Mouse (Mus musculus) lung, postnatal 0 days (tissue): ENCODE measurements around the gene Add2. TPM values are rescaled to one million over a fixed set of nuclear protein-coding genes. Genes with fewer than 3 reads are reported as not detected.
"Not testable (repeated sequence)": the region's sequence is repeated elsewhere in the genome, so short reads cannot be mapped to it uniquely, and the experiment has no call there.

ENCODE experiments used
- ATAC-seq: fragments of 200-750 bp; cut with Nextera tagmentation; 2 replicates; pipeline ENCODE4 v1.8.0; 2017; ENCODE audit warnings: moderate library complexity
- DNase-seq: peaks from one replicate; pipeline ENCODE4 v3.0.0-alpha.2; 2016; ENCODE audit warnings: low spot score
- H3K27ac ChIP-seq: fragments of 300-500 bp; sonication (generic); 2 replicates; pipeline ENCODE4 v1.5.1; 2014; ENCODE audit warnings: antibody characterized with exemption, mild to moderate bottlenecking, low read length, mixed read lengths
- H3K27me3 ChIP-seq: fragments of 300-500 bp; sonication (generic); replicated peaks from 2 replicates; pipeline ENCODE4 v1.6.1; 2014; ENCODE audit warnings: low read length, mixed read lengths; ENCODE audit not compliant: insufficient read depth
- H3K36me3 ChIP-seq: fragments of 300-500 bp; sonication (generic); 2 replicates; pipeline ENCODE4 v1.6.1; 2014; ENCODE audit warnings: low read length, mixed read lengths; ENCODE audit not compliant: insufficient read depth
- H3K4me1 ChIP-seq: fragments of 300-500 bp; sonication (generic); 2 replicates; pipeline ENCODE4 v1.6.1; 2014; ENCODE audit warnings: antibody characterized with exemption, low read depth, low read length, mixed read lengths; ENCODE audit not compliant: insufficient read depth
- H3K4me2 ChIP-seq: fragments of 300-500 bp; sonication (generic); replicated peaks from 2 replicates; pipeline ENCODE4 v1.6.1; 2014; ENCODE audit warnings: low read depth, mild to moderate bottlenecking, low read length, moderate library complexity, mixed read lengths
- H3K4me3 ChIP-seq: fragments of 300-500 bp; sonication (generic); 2 replicates; pipeline ENCODE4 v1.5.1; 2014; ENCODE audit warnings: low read depth, low read length
- H3K9ac ChIP-seq: fragments of 300-500 bp; sonication (generic); replicated peaks from 2 replicates; pipeline ENCODE4 v1.6.1; 2014; ENCODE audit warnings: low read depth, mild to moderate bottlenecking
- H3K9me3 ChIP-seq: fragments of 300-500 bp; sonication (generic); 2 replicates; pipeline ENCODE4 v1.6.1; 2016; ENCODE audit warnings: low read length, mixed read lengths
- CTCF ChIP-seq: IDR thresholded peaks from 2 replicates; pipeline ENCODE4 v1.5.1; 2016; ENCODE audit warnings: antibody characterized with exemption, mild to moderate bottlenecking
- EP300 ChIP-seq: IDR thresholded peaks from 2 replicates; pipeline ENCODE4 v1.6.1; 2016; ENCODE audit warnings: antibody characterized with exemption, mild to moderate bottlenecking, control low read depth
- WGBS: fragments of 180-500 bp; shearing (Covaris S2); extraction: QIAGEN DNeasy Blood & Tissue Kit; methylation state at CpG from one replicate; pipeline ENCODE4 v1.1.7; 2014; 5-methylcytosine and 5-hydroxymethylcytosine counted together
- polyA plus RNA-seq: library from polyadenylated mRNA; unstranded; fragments of >200 nt; fragmentation: Nextera tagmentation; extraction: Ambion mirVana; gene quantifications from 2 replicates; pipeline ENCODE4 v1.2.1, GENCODE M21; 2015

Add2 gene
- polyA plus RNA-seq = 0.40 and 0.84 TPM in 2 replicates

DNA sequence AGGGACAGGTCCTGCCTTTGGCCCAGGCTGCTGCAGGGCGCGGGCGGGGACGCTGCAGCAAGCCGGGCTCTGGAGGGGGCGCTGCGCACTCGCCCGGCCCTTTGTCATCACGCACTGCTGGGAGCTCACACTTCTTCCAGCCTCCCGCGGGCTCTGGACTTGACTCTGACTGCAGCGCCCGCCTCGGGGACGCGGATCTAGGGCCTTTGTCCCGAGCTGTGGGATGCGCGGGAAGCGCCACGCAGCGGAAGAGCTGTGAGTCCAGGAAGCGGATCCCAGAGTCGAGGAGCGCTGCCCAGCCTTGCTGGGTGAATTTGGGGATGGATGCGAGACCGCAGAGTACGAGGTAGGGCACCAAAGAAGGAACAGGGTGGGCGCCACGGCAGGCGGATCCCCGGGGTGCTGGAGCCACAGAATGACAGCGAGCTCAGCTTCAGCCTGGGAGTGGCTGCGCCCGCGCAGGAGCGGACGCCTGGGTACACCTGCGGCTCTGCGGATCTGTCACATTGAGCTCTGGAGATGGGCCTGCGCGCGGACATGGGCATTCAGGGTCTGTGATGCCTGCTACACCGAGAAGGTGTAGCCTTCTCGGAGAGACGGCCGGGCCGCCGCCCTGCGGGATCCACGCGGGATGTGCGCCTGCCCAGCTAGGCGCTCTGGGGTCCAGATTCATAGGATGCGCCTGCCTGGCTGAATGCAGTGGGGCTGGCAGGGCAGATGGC, at the start of gene Add2:
TSS of gene Add2 (plus strand) at position 81 of the 722 bp plus-strand sequence.
- ATAC-seq (no peak), DNase-seq (peak; percentile 16)
- Histone ChIP-seq H3K4me1 (0 out of 2 replicates have a peak, but pooled peaks cover 6% of the 10 kb centered on the region), H3K27ac (no peak within 1 kb of the TSS), H3K9ac (0 out of 2 replicates have a peak within 1 kb of the TSS, but pooled peaks have one; percentile 12), H3K4me3 (peak within 1 kb of the TSS; percentile 31), H3K27me3 (0 out of 2 replicates have a peak, but pooled peaks cover 13% of the 10 kb centered on the region), H3K4me2 (peak within 1 kb of the TSS; percentile 68), H3K36me3 (no peaks in the 10 kb centered on the region), H3K9me3 (no peaks in the 10 kb centered on the region)
- TF ChIP-seq EP300 = no peak
- TF ChIP-seq CTCF = peak; percentile 45; the same call in 1 of the 2 replicates
- 3% methylated on average over 54 of the region's 56 CpGs for WGBS

DNA sequence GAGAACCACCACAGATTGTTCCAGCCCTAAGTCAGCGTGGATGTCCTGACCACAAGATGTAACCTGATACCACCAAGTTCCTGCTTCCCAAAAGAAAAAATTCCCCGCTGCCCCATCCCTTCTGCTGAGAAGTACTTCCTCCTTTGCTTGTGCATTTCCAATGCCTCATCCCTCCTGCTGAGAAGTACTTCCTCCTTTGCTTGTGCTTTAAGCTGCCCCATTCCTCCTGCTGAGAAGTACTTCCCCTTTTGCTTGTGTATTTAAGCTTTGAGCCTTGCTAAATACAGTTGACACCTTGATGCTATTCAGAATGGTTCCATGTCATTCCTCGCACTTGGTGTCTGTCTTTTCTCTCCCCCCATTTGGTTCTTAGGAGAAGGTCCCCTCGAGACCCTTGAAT, 49.7 kb upstream of the Add2 start:
- H3K27ac ChIP-seq, DNase-seq, H3K4me3 ChIP-seq, H3K9me3 ChIP-seq, H3K9ac ChIP-seq, H3K4me1 ChIP-seq, H3K4me2 ChIP-seq, H3K27me3 ChIP-seq, ATAC-seq, H3K36me3 ChIP-seq: not testable (repeated sequence)
- 64% methylated on average over 4 of the region's 4 CpGs for WGBS

GRCm38 (mm10) chr6:85984351-85984750, 44.1 kb upstream of the Add2 start:
- DNase-seq (no peak), ATAC-seq (no peak)
- no peak overlapping the region for H3K4me3 ChIP-seq
- no peaks in the 10 kb centered on the region for H3K9me3 ChIP-seq
- no peak overlapping the region for H3K27ac ChIP-seq
- 75% methylated on average over 8 of the region's 8 CpGs for WGBS
- no peak overlapping the region for H3K4me2 ChIP-seq
- H3K4me1 ChIP-seq = no peaks in the 10 kb centered on the region
- H3K9ac ChIP-seq = no peak overlapping the region
- H3K36me3 ChIP-seq = no peaks in the 10 kb centered on the region
- no peak for TF ChIP-seq EP300
- no peak for TF ChIP-seq CTCF
- no peaks in the 10 kb centered on the region for H3K27me3 ChIP-seq

GRCm38 (mm10) chr6:85989570-85989969, 38.9 kb upstream of the Add2 start:
- H3K9me3 ChIP-seq, H3K4me3 ChIP-seq, H3K27me3 ChIP-seq, H3K27ac ChIP-seq, DNase-seq, H3K9ac ChIP-seq, H3K4me2 ChIP-seq, H3K4me1 ChIP-seq, ATAC-seq, H3K36me3 ChIP-seq: not testable (repeated sequence)
- 71% methylated on average over 5 of the region's 5 CpGs for WGBS

- 64% methylated on average over 5 of the region's 5 CpGs for WGBS
- H3K9ac ChIP-seq, H3K27me3 ChIP-seq, H3K9me3 ChIP-seq, H3K36me3 ChIP-seq, H3K27ac ChIP-seq, H3K4me2 ChIP-seq, H3K4me3 ChIP-seq, H3K4me1 ChIP-seq: not testable (repeated sequence)
- DNase-seq (peak; percentile 50), ATAC-seq (peak; percentile 71)
Observed at GRCm38 (mm10) chr6:85990774-85991173, 37.7 kb upstream of the Add2 start.

DNA sequence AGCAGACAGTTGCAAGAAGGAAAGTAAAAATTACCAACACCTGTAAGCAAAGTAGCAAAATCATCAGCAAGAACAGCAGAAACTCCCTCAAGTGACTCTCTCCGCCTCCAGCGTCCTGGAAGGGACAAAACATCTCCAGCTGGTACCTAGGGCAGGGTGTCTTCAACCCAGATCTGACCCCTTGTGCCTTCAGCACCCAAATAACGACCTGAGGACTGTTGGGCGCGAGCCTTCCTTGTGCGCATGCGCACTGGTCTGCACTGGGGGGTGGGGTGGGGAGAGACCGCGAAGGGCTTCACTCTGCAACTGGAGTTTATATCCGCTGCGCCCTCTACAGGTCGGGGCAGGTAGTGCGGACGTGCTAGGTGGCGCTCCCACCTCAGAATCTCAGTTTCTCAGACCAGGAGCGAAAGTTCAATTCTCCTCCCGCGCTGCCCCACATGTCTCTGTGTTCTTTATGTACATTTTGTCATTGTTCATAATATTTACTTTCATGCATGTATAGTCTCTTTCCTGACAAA, 25.0 kb upstream of the Add2 start:
- DNase-seq (no peak), ATAC-seq (no peak; the same call in 1 of the 2 replicates)
- Histone ChIP-seq H3K4me3 (no peak overlapping the region), H3K4me1 (no peaks in the 10 kb centered on the region), H3K36me3 (no peaks in the 10 kb centered on the region), H3K9me3 (no peaks in the 10 kb centered on the region), H3K27me3 (no peaks in the 10 kb centered on the region), H3K27ac (no peak overlapping the region), H3K4me2 (no peak overlapping the region), H3K9ac (no peak overlapping the region)
- TF ChIP-seq EP300 (no peak), CTCF (peak; percentile 62)
- WGBS = 80% methylated on average over 18 of the region's 18 CpGs
